Mouse (Mus musculus): ENCODE data around the gene Sdr42e1.

Gene Sdr42e1

GRCm38 (mm10) chr8:117660358-117661031 lies 13.0 kb downstream of the Sdr42e1 start:
- DNase-seq: no peak

- no peak for DNase-seq
Observed at GRCm38 (mm10) chr8:117658990-117659389, 14.5 kb downstream of the Sdr42e1 start.

GRCm38 (mm10) chr8:117652318-117652717 lies 21.2 kb downstream of the Sdr42e1 start:
- DNase-seq: no peak

- no peak for DNase-seq
Observed at GRCm38 (mm10) chr8:117646440-117646839, 27.0 kb downstream of the Sdr42e1 start.

GRCm38 (mm10) chr8:117646020-117646419 lies 27.5 kb downstream of the Sdr42e1 start:
- DNase-seq: no peak

GRCm38 (mm10) chr8:117645486-117645885 lies 28.0 kb downstream of the Sdr42e1 start:
- no peak for DNase-seq

GRCm38 (mm10) chr8:117639631-117640030 lies 33.9 kb downstream of the Sdr42e1 start:
- no peak for DNase-seq

GRCm38 (mm10) chr8:117637462-117637861 lies 36.0 kb downstream of the Sdr42e1 start:
- no peak for DNase-seq

GRCm38 (mm10) chr8:117634406-117634805 lies 39.1 kb downstream of the Sdr42e1 start:
- no peak for DNase-seq

GRCm38 (mm10) chr8:117632532-117632931 lies 41.0 kb downstream of the Sdr42e1 start:
- DNase-seq: no peak

GRCm38 (mm10) chr8:117627096-117627495 lies 46.4 kb downstream of the Sdr42e1 start:
- DNase-seq: no peak

GRCm38 (mm10) chr8:117626040-117626838 lies 47.2 kb downstream of the Sdr42e1 start:
- DNase-seq: no peak

- DNase-seq: no peak
Observed at GRCm38 (mm10) chr8:117612861-117613260, 60.6 kb downstream of the Sdr42e1 start.

Data from thymus, adult 18-20 months (tissue).